Mouse (Mus musculus): ENCODE measurements at regions not wholly inside any gene's neighbourhood (a gene's known extent, or its start where the extent isn't known, plus 50 kb on each side); places are given as distances from the start of the nearest gene placed in this dataset.
"Not testable (repeated sequence)": the region's sequence is repeated elsewhere in the genome, so short reads cannot be mapped to it uniquely, and the experiment has no call there.

DNA sequence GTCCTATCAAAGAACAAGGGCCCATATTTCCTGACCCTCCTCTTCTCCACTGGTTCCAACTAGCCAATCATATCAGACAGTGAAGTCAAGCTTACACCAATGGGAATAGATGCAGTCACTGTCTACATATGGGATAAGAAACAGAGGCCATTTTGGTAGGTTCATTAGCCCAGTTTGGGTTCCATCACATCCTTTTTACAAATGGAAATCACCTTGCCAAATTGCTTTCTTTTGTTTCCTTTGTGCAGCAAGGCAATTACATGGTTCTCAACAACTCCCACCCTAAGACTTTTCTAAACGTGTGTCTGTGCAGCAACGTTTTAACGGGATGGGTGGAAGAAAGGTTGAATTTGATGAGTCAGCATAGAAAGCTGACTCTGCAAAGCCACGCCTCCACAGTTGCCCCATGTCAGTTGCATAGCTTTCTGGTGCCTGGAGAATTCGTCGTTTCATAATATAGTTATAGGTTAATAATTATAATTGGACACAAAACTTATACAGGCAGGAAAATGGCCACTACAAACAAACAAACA is 177.3 kb downstream of the Basp1 start:
- no peaks in the 10 kb centered on the region for H3K9me3 ChIP-seq
- no peaks in the 10 kb centered on the region for H3K36me3 ChIP-seq
- H3K27me3 ChIP-seq, result no peaks in the 10 kb centered on the region
- 0 out of 2 replicates have a peak, but pooled peaks cover 3% of the 10 kb centered on the region for H3K4me1 ChIP-seq (replicated peaks)
- no peak overlapping the region for H3K9ac ChIP-seq (replicated peaks)
- no peak overlapping the region for H3K4me2 ChIP-seq (replicated peaks)
- no peak overlapping the region for H3K27ac ChIP-seq
- 78% methylated on average over 6 of the region's 6 CpGs for WGBS
- ATAC-seq, result no peak
- no peak overlapping the region for H3K4me3 ChIP-seq (replicated peaks)

DNA sequence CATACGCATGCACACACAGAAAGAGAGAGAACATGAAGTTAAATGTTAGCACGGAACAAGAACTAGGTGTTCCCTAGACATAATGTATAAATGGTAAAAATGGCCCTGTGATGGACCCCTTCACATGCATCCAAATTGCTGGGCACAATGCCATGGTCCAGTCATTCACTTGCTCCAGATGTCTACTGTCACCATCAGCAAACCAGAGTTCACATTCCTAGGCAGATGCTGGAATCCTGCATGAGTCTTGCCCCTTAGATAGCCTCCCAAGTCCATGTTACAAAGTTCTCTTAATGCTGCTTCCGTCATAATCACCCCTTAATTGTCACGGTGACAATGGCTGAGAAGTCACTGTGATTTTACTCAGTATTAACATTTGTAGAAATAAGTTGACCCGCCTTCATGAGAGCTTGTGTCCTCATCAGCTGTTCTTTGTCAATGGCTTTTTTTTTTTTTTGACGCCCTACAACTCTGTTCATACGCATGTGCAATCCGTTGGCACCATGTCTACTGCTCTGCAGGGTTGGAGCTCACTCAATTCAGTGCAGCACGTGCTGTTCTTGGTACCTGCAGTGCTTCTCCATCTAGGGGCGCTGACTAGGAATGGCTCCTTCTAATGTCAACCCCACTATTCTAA is 179.4 kb downstream of the Basp1 start:
- no peak overlapping the region for H3K4me2 ChIP-seq (replicated peaks)
- no peak overlapping the region for H3K4me3 ChIP-seq (replicated peaks)
- no peak for ATAC-seq
- H3K27ac ChIP-seq, result no peak overlapping the region
- 93% methylated on average over 10 of the region's 10 CpGs for WGBS
- no peak overlapping the region for H3K9ac ChIP-seq (replicated peaks)
- H3K4me1 ChIP-seq (replicated peaks), result 0 out of 2 replicates have a peak, but pooled peaks cover 3% of the 10 kb centered on the region
- H3K9me3 ChIP-seq, result no peaks in the 10 kb centered on the region
- no peaks in the 10 kb centered on the region for H3K36me3 ChIP-seq
- no peaks in the 10 kb centered on the region for H3K27me3 ChIP-seq

DNA sequence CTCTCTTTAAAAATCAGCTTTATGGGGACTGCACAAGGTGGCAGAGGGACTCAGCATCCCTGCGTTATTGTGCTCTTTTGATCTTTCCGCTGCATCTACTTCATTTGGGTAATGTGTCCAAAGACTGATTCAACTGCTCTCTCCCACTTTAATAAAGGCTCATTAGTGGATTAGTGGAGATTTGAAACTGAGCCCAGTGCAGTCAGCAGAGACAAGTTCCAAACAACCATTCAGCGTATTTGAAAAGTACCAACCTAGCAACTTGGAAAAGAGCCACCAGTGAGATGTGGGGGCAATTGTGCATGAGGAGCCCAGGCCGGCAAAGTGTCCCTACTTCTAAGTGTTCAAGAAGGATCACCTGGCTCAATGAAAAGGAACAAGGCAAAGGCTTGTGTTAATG is 183.4 kb downstream of the Basp1 start:
- no peaks in the 10 kb centered on the region; the same call in 1 of the 2 replicates for H3K4me1 ChIP-seq (replicated peaks)
- no peak overlapping the region for H3K4me2 ChIP-seq (replicated peaks)
- no peak overlapping the region for H3K27ac ChIP-seq
- H3K36me3 ChIP-seq, result no peaks in the 10 kb centered on the region
- no peak overlapping the region for H3K4me3 ChIP-seq (replicated peaks)
- peak; percentile 60; the same call in 1 of the 2 replicates for ATAC-seq
- whole genome bisulfite sequencing, result 63% methylated on average over 4 of the region's 4 CpGs
- H3K9me3 ChIP-seq, result no peaks in the 10 kb centered on the region
- no peak overlapping the region for H3K9ac ChIP-seq (replicated peaks)
- H3K27me3 ChIP-seq, result no peaks in the 10 kb centered on the region

DNA sequence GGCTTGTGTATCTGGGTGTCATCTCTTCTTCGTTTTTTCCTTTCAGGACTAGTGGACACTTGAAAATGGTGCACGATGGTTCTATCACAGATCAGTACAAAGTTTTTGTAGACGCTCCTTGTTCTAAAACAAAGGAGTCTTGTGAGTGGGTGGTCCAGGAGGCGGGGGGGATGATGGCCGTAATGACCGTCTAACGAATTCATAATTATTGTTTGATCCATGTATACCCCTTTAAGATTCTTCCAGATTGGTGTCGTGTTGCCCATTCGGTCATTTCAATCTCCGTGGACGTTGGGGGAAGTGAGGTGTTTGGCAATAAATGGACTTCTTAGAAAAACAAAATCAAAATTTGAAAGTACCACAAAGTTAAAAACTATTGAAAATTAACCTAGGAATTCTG is 183.8 kb downstream of the Basp1 start:
- Histone ChIP-seq H3K4me2 (replicated peaks) (no peak overlapping the region), H3K27me3 (no peaks in the 10 kb centered on the region), H3K27ac (no peak overlapping the region), H3K4me1 (replicated peaks) (no peaks in the 10 kb centered on the region; the same call in 1 of the 2 replicates), H3K36me3 (no peaks in the 10 kb centered on the region), H3K9ac (replicated peaks) (no peak overlapping the region), H3K4me3 (replicated peaks) (no peak overlapping the region), H3K9me3 (no peaks in the 10 kb centered on the region)
- ATAC-seq, result no peak
- 83% methylated on average over 11 of the region's 11 CpGs for WGBS

DNA sequence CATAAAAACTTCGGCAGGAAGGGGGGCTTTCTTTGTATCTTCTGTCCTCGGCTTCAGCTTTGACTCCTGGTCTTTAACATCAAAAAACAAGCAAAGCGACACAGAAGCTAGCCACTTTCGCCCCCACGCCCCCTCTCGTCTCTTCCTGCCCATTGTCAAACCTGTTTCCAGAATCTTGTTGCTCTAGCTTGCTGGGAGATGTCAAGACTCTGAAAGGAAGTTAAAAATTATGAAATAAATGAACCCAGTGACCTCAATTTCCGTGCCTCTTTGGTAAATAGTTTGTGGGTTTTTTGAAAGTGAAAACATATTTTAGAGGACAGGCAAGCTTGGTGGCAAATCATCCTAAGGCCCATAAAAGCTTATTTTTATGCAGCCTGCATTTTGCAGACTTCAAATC is 186.1 kb downstream of the Basp1 start:
- no peaks in the 10 kb centered on the region for H3K36me3 ChIP-seq
- no peaks in the 10 kb centered on the region for H3K27me3 ChIP-seq
- H3K9ac ChIP-seq (replicated peaks), result no peak overlapping the region
- no peaks in the 10 kb centered on the region; the same call in 1 of the 2 replicates for H3K4me1 ChIP-seq (replicated peaks)
- no peak overlapping the region for H3K27ac ChIP-seq
- ATAC-seq, result no peak
- 74% methylated on average over 7 of the region's 7 CpGs for WGBS
- no peak overlapping the region for H3K4me3 ChIP-seq (replicated peaks)
- no peaks in the 10 kb centered on the region for H3K9me3 ChIP-seq
- H3K4me2 ChIP-seq (replicated peaks), result no peak overlapping the region

DNA sequence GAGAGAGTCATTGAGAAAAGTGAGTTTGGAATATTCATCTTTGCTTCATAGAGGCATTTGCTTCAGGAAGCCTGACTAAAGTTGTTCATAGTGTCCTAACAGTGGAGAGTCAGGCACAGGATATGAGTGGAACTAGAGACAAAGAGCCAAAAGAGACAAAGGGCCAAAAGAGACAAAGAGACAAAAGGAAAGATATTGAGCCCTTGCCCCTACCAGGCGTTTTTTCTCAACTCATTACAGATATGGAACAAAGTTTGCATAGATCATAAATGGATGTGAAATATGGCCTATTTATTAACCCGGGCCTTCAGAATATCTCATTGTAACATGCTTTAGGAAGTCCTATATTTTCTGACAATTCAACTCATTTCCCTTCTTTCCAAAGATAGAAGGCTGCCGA is 187.6 kb downstream of the Basp1 start:
- H3K27me3 ChIP-seq, result no peaks in the 10 kb centered on the region
- no peaks in the 10 kb centered on the region; the same call in 1 of the 2 replicates for H3K4me1 ChIP-seq (replicated peaks)
- no peak overlapping the region for H3K4me2 ChIP-seq (replicated peaks)
- H3K4me3 ChIP-seq (replicated peaks), result no peak overlapping the region
- H3K27ac ChIP-seq, result no peak overlapping the region
- 29% methylated on average over 3 of the region's 3 CpGs for WGBS
- H3K9ac ChIP-seq (replicated peaks), result no peak overlapping the region
- no peak for ATAC-seq
- H3K9me3 ChIP-seq, result no peaks in the 10 kb centered on the region
- H3K36me3 ChIP-seq, result no peaks in the 10 kb centered on the region

DNA sequence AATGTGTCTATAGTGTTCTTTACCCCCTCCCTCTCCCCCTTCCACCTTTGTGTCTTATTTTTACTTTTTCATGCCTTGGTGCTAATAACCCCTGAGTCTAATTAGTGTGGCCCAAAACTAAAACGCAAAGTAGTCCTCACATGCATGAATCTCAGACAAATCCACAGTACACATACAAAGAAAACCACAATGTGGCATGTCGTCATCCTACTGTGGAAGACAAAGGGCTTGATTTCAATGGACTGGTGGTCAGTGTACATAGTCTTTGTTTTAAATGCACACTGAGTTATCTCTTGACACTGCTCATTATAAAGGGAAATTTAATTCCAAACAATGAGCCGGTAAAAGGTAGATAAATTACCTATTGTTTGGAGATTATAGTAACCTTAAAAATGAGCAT is 188.1 kb downstream of the Basp1 start:
- no peaks in the 10 kb centered on the region for H3K36me3 ChIP-seq
- no peak overlapping the region for H3K4me3 ChIP-seq (replicated peaks)
- no peak for ATAC-seq
- H3K9me3 ChIP-seq, result no peaks in the 10 kb centered on the region
- H3K4me1 ChIP-seq (replicated peaks), result no peaks in the 10 kb centered on the region; the same call in 1 of the 2 replicates
- H3K9ac ChIP-seq (replicated peaks), result no peak overlapping the region
- no peak overlapping the region for H3K4me2 ChIP-seq (replicated peaks)
- H3K27me3 ChIP-seq, result no peaks in the 10 kb centered on the region
- 28% methylated on average over 3 of the region's 3 CpGs for WGBS
- H3K27ac ChIP-seq, result no peak overlapping the region

DNA sequence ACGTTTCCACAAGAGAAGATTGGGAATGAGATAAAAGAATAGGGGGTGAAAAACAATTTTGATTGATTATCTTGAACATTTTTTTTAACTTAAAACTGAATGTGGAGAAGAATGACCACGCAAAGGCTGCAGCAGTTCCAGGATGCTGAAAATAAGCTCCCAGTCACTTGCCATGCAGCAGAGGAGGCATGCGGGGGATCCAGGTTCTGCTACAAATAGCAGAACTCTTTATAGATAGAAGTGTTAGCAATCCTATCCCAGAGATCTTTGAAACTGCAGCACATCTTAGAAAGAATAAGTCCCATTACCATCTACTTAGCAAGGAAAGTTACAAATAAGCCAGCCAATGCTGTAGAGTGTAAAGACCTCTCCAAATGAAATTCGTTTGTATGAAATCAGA is 191.8 kb downstream of the Basp1 start:
- WGBS, result 94% methylated on average over 4 of the region's 4 CpGs
- no peak overlapping the region for H3K4me2 ChIP-seq (replicated peaks)
- H3K36me3 ChIP-seq, result no peaks in the 10 kb centered on the region
- no peak overlapping the region for H3K9ac ChIP-seq (replicated peaks)
- H3K4me3 ChIP-seq (replicated peaks), result no peak overlapping the region
- no peaks in the 10 kb centered on the region for H3K27me3 ChIP-seq
- no peak for ATAC-seq
- H3K27ac ChIP-seq, result no peak overlapping the region
- no peaks in the 10 kb centered on the region for H3K9me3 ChIP-seq
- no peaks in the 10 kb centered on the region; the same call in 1 of the 2 replicates for H3K4me1 ChIP-seq (replicated peaks)

DNA sequence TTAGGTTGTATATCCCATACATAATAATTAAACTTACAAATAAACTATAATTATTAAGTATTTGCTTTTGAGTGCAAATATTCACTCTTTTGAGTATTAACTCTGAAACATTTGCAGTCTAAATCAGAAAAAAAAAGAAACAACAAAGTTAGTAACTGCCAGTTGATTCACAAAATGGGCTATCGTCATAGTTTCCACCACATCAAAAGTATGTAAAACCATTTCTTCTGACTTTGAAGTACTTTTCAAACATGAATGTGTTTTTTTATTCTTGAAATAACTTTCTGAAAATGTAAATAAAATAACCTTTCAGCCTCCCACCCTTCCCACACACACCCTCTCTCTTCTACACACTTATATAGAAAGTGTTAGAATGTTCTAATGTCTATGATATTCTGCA is 197.2 kb downstream of the Basp1 start:
- no peaks in the 10 kb centered on the region for H3K27me3 ChIP-seq
- WGBS, result 91% methylated on average over 1 of the region's 1 CpGs
- ATAC-seq, result no peak
- H3K36me3 ChIP-seq, result no peaks in the 10 kb centered on the region
- no peak overlapping the region for H3K4me2 ChIP-seq (replicated peaks)
- no peak overlapping the region for H3K27ac ChIP-seq
- H3K9ac ChIP-seq (replicated peaks), result no peak overlapping the region
- H3K4me1 ChIP-seq (replicated peaks), result no peaks in the 10 kb centered on the region
- H3K9me3 ChIP-seq, result no peaks in the 10 kb centered on the region
- H3K4me3 ChIP-seq (replicated peaks), result no peak overlapping the region

DNA sequence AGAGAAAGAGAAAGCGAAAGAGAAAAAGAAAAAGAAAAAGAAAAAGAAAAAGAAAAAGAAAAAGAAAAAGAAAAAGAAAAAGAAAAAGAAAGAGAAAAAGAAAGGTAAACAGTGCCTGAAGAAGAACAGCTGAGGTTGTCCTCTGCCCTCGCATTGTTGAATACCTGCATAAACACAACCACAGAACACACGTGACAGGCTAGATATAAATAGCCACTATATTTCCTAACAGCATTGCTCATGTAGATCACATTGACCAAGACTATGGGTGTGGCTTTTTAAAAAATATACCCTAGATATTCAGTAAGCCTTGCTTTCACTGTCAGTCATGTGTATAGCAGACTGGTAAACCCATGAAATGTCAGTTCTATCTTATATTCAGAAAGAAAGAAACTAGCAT is 211.5 kb downstream of the Basp1 start:
- Histone ChIP-seq H3K27me3 (no peaks in the 10 kb centered on the region), H3K4me3 (replicated peaks) (no peak overlapping the region), H3K36me3 (no peaks in the 10 kb centered on the region), H3K9ac (replicated peaks) (no peak overlapping the region), H3K27ac (no peak overlapping the region), H3K4me1 (replicated peaks) (no peaks in the 10 kb centered on the region), H3K4me2 (replicated peaks) (no peak overlapping the region), H3K9me3 (no peaks in the 10 kb centered on the region)
- no peak for ATAC-seq
- WGBS, result 96% methylated on average over 3 of the region's 3 CpGs

DNA sequence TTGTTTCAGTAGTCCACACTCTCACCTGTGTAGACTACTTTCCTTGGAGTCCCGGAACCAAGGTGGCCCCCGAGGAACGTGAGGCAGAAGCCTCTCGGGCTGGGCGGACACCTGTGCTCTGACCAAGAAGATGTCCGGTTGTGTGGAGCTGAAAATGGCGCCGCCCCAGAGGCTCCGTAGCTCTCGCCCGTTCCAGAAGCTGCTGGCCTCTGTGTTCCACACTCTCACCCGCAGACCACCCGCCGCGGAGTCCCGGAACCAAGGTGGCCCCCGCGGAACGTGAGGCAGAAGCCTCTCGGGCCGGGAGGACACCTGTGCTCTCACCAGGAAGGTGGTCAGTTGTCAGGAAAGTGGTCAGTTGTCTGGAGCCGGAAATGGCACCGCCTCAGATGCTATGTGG is 213.3 kb downstream of the Basp1 start:
- not testable (repeated sequence) for H3K36me3 ChIP-seq; H3K27me3 ChIP-seq; ATAC-seq; H3K9me3 ChIP-seq; H3K4me1 ChIP-seq (replicated peaks); H3K9ac ChIP-seq (replicated peaks); H3K4me2 ChIP-seq (replicated peaks); H3K4me3 ChIP-seq (replicated peaks); H3K27ac ChIP-seq
- WGBS, result 94% methylated on average over 23 of the region's 23 CpGs

DNA sequence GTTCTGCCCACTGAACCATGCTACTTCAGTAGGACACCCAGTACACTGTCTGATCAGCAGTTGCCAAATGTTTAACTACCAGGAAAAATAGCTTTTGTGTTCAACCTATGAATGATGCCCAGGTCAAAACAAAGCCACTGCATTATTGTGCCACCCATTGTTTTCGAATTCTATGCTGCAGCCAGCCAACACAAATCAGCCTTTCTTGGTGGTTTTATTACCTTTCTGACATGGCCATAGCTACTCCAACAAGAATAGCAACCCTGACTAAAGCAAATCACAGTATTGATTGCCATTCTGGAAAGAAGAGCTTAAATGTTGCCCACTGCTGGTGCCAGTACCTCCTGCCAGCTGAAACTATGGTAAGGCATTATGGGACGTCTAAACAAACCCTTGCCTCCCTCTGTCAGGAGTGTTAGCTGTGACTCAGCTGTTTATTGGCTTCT is 225.7 kb downstream of the Basp1 start:
- Histone ChIP-seq H3K27me3 (no peaks in the 10 kb centered on the region), H3K4me2 (replicated peaks) (no peak overlapping the region), H3K9ac (replicated peaks) (no peak overlapping the region), H3K9me3 (no peaks in the 10 kb centered on the region), H3K4me1 (replicated peaks) (no peaks in the 10 kb centered on the region), H3K4me3 (replicated peaks) (no peak overlapping the region), H3K36me3 (no peaks in the 10 kb centered on the region), H3K27ac (no peak overlapping the region)
- ATAC-seq, result no peak
- WGBS, result 66% methylated on average over 2 of the region's 2 CpGs

DNA sequence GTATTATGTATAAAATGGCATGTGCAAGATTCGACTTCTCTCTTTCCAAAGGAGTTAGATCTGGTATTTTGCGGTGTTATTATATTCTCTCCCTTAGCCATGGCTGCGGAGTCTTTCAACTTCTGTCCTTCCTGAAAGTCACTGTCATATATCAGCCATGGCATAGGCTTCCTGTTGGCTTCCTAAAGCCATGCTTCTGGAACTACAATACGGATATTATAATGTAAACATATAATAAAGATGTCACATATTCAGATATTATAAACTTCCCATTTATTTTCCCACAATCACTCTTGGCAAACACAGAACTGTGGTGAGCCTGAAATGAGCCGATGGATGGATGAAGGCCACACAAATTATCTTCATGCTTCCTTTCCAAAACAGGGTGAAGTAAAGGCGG is 240.8 kb downstream of the Basp1 start:
- H3K4me3 ChIP-seq (replicated peaks), result no peak overlapping the region
- no peak overlapping the region for H3K9ac ChIP-seq (replicated peaks)
- H3K4me1 ChIP-seq (replicated peaks), result no peaks in the 10 kb centered on the region
- no peaks in the 10 kb centered on the region for H3K36me3 ChIP-seq
- WGBS, result 92% methylated on average over 6 of the region's 6 CpGs
- H3K27ac ChIP-seq, result no peak overlapping the region
- H3K27me3 ChIP-seq, result no peaks in the 10 kb centered on the region
- no peak overlapping the region for H3K4me2 ChIP-seq (replicated peaks)
- no peaks in the 10 kb centered on the region; the same call in 1 of the 2 replicates for H3K9me3 ChIP-seq
- ATAC-seq, result no peak

All from midbrain, embryonic 13.5 days (tissue).